Mouse (Mus musculus) urinary bladder, postnatal 25 days (tissue): ENCODE data around the gene Pgrmc1.
"Not testable (repeated sequence)": the region's sequence is repeated elsewhere in the genome, so short reads cannot be mapped to it uniquely, and the experiment has no call there.

Source experiments
- DNase-seq: peaks from one replicate; pipeline ENCODE4 v3.0.0; 2022; ENCODE audit warnings: low spot score

Gene Pgrmc1

GRCm38 (mm10) chrX:36597707-36598389 lies at the start of gene Pgrmc1:
TSS of gene Pgrmc1 (plus strand) at chrX:36598206.
- DNase-seq: peak; percentile 77

GRCm38 (mm10) chrX:36548798-36549197 lies 49.2 kb upstream of the Pgrmc1 start:
- DNase-seq: no peak

- no peak for DNase-seq
These were observed 47.1 kb upstream of the Pgrmc1 start for GRCm38 (mm10) chrX:36550906-36551305.

GRCm38 (mm10) chrX:36551351-36551750 lies 46.7 kb upstream of the Pgrmc1 start:
- DNase-seq: no peak

GRCm38 (mm10) chrX:36552055-36552587 lies 45.9 kb upstream of the Pgrmc1 start:
- DNase-seq: peak; percentile 13

- no peak for DNase-seq
These were observed 45.3 kb upstream of the Pgrmc1 start for GRCm38 (mm10) chrX:36552715-36553114.

- DNase-seq: not testable (repeated sequence)
These were observed 42.8 kb upstream of the Pgrmc1 start for GRCm38 (mm10) chrX:36555196-36555595.

GRCm38 (mm10) chrX:36560170-36560569 lies 37.8 kb upstream of the Pgrmc1 start:
- DNase-seq: no peak

- DNase-seq: peak; percentile 68
These were observed 36.4 kb upstream of the Pgrmc1 start for GRCm38 (mm10) chrX:36561650-36562049.

GRCm38 (mm10) chrX:36562079-36562478 lies 35.9 kb upstream of the Pgrmc1 start:
- DNase-seq: no peak

- DNase-seq: no peak
These were observed 11.2 kb upstream of the Pgrmc1 start for GRCm38 (mm10) chrX:36586629-36587303.

GRCm38 (mm10) chrX:36587304-36588209 lies 10.4 kb upstream of the Pgrmc1 start:
- DNase-seq: no peak

GRCm38 (mm10) chrX:36590266-36590665 lies 7.7 kb upstream of the Pgrmc1 start:
- no peak for DNase-seq

- no peak for DNase-seq
These were observed 6.9 kb upstream of the Pgrmc1 start for GRCm38 (mm10) chrX:36591120-36591519.

- no peak for DNase-seq
These were observed 6.5 kb upstream of the Pgrmc1 start for GRCm38 (mm10) chrX:36591539-36591938.

- DNase-seq: no peak
These were observed 2.8 kb upstream of the Pgrmc1 start for GRCm38 (mm10) chrX:36595247-36595646.

- not testable (repeated sequence) for DNase-seq
These were observed 1.4 kb upstream of the Pgrmc1 start for GRCm38 (mm10) chrX:36596483-36597120.

- DNase-seq: no peak
These were observed 394 bp downstream of the Pgrmc1 start for GRCm38 (mm10) chrX:36598390-36598810.

- DNase-seq: no peak
These were observed 897 bp downstream of the Pgrmc1 start for GRCm38 (mm10) chrX:36598861-36599344.

- no peak for DNase-seq
These were observed 1.6 kb downstream of the Pgrmc1 start for GRCm38 (mm10) chrX:36599656-36600055.

GRCm38 (mm10) chrX:36600066-36600465 lies 2.1 kb downstream of the Pgrmc1 start:
- DNase-seq: no peak

GRCm38 (mm10) chrX:36602926-36603325 lies 4.9 kb downstream of the Pgrmc1 start:
- no peak for DNase-seq
